Mouse (Mus musculus): ENCODE results near the gene Col6a6.

- TF ChIP-seq CTCF (IDR thresholded peaks at IDR 0.05) (no peak), POLR2A (IDR thresholded peaks at IDR 0.05; ENCODE audit: insufficient read depth, low read depth, low read length) (no peak)
Measured at GRCm38 (mm10) chr9:105800286-105800685, 27.7 kb downstream of the Col6a6 start.
